Mouse (Mus musculus): ENCODE results near the gene Tcp11.

Gene Tcp11

DNA sequence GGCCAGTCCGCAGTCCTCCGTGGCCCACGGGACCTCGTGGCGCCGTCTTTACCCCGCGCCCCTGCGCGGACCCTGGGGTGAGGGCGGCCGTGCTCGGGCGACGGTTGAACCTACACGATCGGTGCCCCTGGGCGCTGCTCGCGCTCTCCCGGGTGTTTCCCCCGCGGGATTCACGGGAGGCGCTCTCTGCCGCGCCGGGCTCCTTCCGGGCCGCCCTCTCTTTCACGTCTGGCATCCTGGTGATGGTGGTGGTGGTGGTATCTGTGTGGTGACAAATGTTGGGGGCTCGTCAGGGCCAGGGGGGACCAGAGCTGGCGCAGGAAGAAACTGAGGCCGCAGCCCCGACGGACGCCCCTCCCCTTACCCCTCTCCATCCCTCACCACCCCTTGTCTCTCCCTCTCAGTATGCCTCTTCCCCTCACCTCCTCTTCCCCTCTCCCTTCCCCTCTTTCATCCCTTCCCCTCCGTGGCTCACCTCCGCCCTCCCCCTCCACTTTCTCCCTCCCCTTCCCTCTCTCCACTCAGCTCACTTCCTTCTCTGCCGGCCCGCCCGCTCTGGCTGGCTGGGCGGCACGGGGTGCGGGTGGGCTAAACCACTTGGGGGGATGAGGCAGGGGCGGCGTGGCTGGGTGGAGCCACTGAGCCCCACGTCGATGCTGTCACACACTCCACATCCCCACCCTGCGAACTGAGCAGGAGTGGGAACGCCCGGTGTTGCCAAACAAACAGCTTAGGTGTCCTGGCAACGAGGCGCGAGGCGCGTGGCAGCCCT is at the start of gene Tcp11:
TSS of gene Tcp11 (minus strand) at position 595 of the 772 bp plus-strand sequence.
- peak; percentile 82 for DNase-seq (ENCODE audit: low spot score)

DNA sequence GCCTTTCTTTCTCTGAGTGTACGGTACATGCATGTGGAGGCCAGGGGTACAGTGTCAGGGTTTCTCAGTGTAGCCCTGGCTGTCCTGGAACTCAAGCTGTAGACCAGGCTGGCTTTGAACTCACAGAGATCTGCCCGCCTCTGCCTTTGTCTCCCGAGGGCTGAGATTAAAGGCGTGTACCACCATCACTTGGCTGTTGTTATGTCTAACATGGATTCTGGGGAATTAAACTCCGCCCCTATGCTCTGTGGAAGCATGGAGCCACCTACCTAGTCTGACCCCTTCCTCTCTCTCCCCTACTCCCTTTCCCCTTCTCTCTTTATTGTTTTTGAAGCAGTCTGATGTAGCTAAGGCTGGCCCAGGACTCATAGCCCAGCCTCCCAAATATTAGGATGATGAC is 49.4 kb upstream of the Tcp11 start:
- DNase-seq (ENCODE audit: low spot score) = no peak

DNA sequence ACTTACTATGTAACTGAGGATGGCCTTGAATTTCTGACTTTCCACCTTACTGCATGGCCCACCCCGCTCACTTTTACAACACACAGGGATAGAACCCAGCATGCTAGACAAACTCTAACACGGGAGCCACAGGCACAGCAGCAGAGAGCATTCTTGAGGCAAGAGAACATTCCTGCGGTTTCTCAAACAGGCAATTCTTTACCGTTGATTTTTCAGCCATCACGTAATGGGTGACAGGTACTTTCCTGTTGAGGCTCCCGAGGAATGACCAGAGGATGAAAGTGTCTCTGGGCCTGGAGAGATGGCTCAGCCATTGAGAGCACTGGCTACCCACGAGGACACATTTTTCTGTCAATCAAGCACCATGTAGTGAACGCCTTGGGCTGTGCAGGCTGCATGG is 43.9 kb upstream of the Tcp11 start:
- DNase-seq (ENCODE audit: low spot score) = no peak

DNA sequence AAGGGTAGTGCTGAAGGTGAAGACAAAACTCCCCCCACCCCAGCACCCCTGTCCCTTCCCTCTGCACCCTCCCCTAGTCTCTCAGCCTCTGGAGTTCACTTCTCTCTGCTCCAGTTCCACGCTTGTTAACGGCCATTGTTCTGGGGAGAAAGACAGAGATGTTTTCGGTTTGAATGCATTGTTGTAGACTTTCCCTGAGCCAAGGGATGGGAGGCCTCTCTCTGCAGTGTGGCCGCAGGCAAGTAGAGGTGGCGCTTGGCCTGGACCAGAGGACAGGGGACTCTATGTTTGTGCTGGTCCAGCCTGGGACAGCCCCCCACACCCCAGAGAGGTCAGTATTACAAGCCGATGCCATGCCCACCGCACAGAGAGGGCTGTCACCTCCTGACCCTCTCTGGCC is 43.2 kb upstream of the Tcp11 start:
- DNase-seq (ENCODE audit: low spot score) = peak; percentile 70

DNA sequence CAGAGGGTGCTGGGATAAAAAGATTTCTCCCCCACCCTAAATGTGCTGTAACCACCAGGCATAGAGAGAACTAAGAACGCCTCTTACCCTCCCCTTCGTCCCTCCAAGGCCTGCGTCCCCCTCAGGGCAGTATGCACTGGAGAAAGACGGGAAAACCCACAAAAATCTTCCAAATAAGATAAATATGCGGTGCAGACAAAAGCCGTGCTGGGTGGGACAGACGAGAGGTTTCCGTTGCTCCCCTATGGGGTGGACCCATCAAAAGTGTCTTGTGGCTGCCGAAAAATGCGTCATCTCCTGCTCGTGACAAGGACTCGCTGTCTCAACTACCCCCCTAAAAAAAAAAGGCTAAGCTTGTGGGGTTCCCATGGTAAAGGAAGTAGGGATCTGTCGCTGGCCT is 42.5 kb upstream of the Tcp11 start:
- DNase-seq (ENCODE audit: low spot score) = no peak

DNA sequence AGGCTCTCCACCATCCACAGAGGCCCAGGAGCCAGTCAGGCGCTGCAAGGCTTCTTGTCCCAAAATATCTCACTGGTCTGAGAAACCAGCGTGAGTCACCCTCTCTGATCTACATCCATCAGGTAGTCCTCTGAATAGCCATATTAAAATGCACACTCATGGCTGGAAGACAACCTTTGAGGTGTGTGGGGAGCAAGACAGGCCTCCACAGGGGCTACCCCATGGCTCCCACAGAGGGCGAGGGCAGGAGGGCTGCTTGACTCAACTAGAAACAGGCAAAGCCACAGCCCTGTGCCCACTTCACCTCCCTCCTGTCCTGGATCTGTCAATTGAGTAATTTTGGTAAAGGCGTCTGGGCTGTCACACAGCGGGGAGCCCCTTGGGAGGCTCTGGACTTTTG is 40.0 kb upstream of the Tcp11 start:
- no peak for DNase-seq (ENCODE audit: low spot score)

DNA sequence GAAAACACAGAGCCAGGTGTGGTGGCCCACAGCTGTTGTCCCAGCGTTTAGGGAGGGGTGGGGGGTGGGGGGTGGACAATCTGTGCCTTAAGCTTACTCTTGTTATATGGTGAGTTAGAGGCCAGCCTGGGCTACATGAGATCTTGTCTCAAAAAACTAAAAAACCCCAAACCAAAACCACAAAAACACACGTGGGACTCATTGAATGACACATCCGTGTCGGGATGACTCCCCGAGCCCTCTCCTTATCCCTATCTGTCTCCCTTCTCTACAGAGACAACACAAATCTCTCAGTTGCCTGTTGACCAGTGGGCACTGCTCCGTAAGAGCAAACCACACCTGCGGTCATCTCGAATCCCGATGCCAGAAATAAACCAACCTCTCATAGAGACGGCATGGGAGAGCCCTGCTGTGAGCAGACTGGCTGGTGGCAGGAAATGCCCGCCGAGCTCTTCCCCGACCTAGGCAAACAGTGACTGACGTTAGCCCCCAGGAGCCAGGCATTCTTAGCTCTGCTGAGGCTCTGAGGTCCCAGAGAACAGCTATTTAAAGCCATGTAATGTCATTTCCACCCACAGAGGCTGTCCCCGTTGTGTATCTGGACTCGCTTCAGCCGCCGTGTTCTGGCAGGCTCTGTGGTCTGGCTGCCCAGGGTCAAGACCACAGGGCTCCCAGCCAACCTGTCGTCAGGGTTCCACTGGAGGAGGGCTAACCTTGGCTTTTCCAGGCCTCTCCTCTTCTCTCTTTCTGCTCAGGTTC is 37.2 kb upstream of the Tcp11 start:
- no peak for DNase-seq (ENCODE audit: low spot score)

DNA sequence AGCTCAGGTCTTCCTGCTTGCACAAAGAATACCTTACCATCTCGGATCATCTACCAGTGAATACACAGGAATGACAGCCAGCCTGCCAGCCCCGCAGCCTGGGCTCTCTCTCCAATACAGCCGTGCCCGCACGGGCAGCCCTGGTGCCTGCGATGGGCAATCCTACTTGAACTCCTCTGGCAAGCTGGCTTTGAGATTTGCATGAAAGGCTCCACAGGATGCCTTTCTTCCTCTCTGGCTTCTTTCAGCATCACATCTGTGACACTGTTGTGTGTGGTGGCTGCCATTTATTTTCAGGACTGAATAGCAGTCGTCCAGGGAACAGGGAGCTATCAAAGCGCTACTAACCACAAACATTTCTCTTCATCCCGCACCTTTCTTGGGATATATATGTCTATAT is 35.9 kb upstream of the Tcp11 start:
- DNase-seq (ENCODE audit: low spot score) = no peak

DNA sequence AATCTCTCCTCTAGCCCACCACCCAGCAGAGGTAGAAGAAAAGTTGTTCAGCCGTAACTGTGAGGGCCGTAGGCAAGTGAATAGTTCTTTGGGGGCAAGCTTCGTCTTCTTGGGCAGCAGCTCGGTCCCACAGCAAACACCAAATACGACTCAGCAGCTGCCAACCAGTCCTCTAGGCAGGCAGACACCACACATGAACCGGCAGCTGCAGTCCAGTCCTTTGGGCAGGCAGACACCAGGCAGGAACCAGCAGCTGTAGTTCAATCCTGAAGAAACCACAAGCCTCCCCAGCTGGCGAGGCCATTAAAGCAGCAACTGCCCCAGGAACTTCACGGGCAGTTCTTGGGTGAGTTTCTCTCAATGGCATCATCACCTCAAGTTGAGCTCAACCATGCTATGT is 31.8 kb upstream of the Tcp11 start:
- no peak for DNase-seq (ENCODE audit: low spot score)

DNA sequence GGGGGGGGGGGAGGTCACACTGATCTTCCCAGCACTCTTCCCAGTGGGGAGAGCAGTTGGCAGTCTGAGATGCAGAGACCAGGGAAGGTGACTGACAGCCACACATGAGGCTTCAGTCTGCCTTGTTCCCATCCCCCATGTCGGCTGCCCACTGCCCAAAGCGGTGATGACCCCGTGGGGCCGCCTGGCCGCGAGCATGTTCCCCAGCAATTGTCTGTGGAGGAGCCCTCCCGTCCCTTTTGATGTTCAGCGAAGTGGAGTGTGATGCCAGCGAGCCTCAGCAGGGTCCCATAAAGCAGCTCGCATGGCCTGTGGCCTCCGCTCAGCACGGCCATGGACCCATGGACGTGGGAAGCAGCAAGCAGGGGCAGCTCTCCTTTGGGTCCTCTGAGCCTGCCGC is 26.8 kb upstream of the Tcp11 start:
- peak; percentile 75 for DNase-seq (ENCODE audit: low spot score)

DNA sequence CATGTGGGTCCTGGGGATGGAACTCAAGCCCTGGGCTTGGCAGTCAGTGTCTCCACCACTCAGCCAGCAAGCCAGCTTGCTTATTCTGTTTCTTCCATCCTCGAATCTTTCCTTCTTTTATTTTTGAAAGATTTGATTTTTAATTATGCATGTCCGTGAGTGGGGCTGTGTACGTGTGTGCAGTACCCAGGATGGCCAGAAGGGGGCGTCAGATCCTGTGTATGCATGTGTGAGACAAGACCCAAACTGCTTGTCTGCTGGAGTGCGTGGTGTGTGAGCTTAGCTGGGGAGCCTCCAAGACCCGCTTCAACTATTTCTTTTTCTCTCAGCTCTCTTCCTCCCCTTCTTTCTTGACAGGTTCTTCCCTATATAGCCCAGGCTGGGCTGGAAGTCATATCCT is 25.9 kb upstream of the Tcp11 start:
- no peak for DNase-seq (ENCODE audit: low spot score)

DNA sequence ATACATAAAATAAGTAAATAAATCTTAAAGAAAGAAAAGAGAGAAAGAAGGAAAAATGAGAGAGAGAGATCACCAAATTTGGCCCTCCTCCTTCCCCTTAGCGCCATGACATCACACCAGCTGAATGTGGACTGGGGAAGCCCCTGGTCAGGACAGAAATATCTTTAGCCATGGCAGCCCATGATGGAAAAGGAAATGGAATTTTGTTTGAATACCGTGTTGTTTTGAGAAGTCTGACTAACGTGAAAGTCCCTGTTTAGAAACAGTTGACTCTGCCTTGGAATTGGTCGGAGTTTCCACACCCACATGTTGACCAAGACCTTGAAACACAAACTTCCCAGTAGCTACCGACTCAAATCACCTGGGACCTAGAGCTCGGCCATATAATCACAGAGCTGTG is 24.0 kb upstream of the Tcp11 start:
- DNase-seq (ENCODE audit: low spot score) = no peak

DNA sequence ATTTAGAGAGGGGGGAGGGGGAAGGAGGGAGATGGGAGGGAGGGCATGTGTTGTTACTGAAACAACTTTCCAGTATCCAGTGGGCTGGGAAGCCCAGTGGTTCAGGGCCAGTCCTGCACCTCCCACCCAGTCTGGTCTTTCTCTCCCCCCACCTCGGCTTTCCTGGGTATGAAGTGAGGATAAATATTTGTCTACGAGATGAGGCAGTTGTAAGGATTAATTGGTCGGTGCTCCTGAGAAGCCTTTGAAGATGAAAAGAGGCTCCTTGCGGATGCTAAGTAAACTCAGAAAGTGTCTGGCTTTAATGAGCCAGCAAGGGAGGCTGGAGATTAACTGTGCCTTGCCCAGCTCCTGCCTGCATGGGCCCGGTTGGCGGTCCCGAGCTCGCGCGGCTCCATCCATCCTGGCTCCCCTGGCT is 21.5 kb upstream of the Tcp11 start:
- DNase-seq (ENCODE audit: low spot score) = no peak

DNA sequence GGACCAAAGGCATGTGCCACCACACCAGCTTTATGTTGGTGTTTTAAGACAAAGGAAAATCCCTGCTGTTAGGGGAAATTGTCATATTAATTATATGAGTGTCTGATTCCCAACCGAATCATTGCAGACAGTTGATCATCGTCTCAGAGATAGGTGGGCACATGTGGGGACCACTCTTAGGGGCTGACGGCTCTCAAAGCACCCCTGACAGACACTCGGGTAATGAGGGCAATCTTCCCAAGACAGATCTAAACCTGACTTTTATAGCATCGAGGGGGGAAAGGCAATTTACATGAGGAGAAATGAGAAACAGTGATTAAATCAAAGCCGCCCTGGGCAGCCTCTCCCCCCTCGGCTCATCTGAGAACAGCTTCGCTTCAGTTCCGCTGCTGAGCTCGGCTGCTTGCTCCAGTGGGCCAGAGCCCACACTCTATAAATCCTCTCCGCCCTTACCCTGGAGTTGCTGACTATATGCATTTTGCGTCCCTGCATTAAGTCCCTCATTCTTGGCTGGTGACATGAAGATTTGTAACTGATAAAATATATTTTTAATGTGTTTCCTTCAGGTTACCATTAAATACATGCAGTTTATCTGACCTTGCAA is 20.9 kb upstream of the Tcp11 start:
- DNase-seq (ENCODE audit: low spot score) = no peak

DNA sequence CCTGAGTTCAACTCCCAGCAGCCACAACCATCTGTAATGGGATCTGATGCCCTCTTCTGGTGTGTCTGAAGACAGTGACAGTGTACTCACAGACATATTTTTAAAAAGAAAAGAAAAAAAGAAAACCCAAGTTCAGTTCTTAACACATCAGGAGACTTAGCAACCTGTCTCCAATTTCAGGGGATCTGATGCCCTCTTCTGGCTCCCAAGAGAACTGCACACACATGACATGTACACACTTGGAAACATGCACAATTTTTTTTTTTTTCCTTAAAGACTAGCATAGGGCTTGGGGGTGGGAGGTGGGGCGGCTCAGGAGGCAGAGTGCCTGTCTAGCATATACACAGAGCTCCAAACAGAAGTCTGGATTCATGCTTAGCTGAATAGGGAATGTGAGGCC is 20.2 kb upstream of the Tcp11 start:
- no peak for DNase-seq (ENCODE audit: low spot score)

DNA sequence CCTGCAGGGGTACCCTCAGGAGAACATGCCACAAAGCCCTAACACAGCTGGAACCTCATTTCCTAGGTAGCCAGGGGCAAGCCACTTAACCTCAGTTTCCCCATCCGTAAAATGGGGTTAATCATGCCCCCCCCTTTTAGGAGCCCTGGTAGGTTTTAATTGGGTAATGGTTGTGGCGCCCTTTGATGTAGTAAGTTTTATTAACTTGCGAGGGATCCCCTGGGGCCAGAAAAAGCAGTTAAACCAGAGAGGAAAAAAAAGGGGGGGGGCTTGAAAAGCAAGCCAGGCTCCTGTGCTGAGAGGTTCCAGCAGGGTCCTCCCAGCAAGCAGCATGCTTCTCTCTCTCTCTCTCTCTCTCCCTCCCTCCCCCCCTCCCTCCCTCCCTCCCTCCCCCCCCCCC is 18.6 kb upstream of the Tcp11 start:
- no peak for DNase-seq (ENCODE audit: low spot score)

DNA sequence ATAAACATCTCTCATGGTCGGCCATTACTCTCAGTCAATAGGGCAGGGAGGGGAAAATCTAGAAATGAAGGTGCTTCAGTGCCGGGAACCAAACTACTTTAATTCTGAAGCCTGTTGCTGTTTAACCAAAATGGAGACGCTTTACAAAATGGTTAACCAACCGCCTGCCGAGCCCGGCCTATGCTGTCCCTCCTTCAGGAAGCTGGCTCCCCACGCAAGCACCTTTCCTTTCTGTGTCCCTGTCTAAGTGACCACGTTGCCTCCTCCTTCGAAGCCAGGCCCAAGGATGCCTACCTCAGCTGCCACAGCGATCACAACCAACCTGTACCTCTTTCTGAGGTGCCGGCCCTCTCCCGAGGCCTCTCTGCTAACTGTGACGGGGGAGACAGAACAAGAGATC is 16.9 kb upstream of the Tcp11 start:
- DNase-seq (ENCODE audit: low spot score) = no peak

DNA sequence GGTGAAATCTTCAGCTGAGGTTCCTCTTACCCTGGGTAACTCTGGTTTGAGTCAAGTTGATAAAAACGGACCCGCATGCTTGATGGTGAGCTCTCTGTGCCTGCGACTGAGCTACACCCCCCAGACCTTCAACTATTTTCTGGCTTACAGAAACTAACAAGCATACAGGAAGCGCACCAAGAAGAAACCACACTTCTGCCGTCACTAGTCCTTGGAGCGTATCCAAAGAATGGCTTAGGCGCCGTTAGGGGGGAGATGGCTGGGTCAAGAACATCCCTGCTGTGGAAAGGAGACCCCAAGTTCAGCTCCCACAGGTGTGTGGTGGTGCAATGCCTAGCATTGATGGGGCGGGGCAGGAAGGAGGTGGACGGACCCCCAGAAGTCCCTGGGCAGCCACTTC is 16.0 kb upstream of the Tcp11 start:
- DNase-seq (ENCODE audit: low spot score) = no peak

DNA sequence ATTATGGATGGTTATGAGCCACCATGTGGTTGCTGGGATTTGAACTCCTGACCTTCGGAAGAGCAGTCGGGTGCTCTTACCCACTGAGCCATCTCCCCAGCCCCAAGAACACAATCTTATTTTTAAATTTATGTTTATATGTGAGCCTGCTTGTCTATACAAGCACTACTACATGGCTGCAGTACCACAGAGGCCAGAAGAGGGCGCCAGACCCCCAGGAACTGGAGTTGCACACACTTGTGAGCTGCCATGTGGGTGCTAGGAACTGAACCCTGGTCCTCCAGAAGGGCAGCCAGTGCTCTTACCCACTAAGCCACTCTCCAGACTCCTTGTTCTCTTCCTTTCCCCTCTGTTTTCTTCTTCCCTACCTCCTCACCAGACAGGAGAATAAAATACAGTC is 13.4 kb upstream of the Tcp11 start:
- no peak for DNase-seq (ENCODE audit: low spot score)

DNA sequence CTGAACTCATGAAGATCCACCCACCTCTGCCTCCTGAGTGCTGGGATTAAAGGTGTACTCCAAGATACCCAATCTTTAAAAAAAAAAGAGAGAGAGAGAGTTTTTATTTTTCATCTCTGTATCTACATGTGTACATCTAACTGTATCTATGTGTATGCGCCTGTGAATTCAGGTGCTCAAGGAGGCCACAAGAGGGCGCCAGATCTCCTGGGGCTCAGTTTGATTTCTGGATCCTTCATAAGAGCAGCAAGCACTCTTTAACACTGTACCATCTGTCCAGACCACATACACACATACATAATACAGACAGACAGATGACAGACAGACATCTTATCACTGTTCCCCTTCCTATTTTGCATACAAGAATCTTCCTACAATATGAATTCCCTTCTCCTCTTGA is 11.9 kb upstream of the Tcp11 start:
- peak; percentile 39 for DNase-seq (ENCODE audit: low spot score)

DNA sequence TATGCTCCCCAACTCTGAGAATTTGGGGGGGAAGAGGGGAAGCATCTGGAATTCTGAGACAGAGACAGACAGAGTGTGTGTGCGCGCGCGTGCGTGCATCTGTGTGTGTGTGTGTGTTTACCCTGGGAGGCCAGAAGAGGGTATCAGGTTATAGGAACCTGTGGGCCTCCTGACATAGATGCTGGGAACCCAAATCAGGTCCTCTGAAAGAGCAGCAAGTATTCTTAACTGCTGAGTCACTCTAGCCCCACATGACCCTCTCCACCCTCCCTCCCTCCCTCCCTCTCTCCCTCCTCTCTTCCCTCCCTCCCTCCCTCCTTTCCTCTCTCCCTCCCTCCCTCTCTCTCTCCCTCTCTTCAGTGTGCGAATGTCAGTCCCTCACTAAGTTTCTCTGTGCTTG is 8.3 kb upstream of the Tcp11 start:
- DNase-seq (ENCODE audit: low spot score) = no peak

DNA sequence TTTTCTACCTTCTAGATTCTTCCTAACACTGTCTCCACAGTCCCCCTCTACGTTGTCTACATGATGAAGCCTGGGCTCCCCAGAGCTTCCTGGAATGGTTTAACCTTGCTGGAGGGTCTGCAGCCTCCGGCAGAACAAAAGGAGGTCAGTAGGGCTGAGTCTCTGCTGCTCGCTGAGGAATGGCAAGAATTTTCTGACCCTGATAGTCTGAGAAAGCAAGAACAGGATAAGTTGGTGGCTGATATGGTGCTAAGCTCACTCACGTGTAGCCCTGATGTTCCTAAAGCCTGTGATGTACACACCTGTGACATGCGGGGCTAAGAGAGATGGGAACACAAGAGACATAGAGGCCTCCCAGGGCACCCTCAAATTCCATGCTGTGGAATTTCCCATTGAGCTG is 7.0 kb upstream of the Tcp11 start:
- DNase-seq (ENCODE audit: low spot score) = peak; percentile 65

DNA sequence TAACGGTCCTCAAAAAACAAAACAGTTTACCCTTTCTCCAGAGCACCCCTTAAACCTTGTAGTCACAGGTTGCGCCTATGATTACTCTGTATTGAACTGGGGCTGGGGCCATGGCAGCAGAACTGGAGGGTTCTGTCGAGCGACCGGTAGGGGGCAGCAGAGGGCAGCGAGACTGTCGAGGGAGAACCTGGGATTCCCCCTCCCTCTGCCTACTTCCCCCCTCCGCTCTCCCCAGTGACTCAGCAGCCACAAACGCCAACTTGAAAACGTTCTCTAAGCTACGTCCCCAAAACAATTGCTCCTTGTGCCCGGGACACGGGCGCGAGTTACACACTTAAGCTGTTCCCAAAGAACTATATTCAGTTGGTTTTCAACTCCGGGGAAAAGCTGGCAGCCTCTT is 4.5 kb upstream of the Tcp11 start:
- peak; percentile 95 for DNase-seq (ENCODE audit: low spot score)

Data from embryo, embryonic 10.5 days (tissue).